Mouse (Mus musculus): ENCODE measurements around the gene Vstm2b. TPM values are rescaled to one million over a fixed set of nuclear protein-coding genes. Genes with fewer than 3 reads are reported as not detected.

The Vstm2b gene
- polyA plus RNA-seq, 1 experiment = 32.9 TPM

DNA sequence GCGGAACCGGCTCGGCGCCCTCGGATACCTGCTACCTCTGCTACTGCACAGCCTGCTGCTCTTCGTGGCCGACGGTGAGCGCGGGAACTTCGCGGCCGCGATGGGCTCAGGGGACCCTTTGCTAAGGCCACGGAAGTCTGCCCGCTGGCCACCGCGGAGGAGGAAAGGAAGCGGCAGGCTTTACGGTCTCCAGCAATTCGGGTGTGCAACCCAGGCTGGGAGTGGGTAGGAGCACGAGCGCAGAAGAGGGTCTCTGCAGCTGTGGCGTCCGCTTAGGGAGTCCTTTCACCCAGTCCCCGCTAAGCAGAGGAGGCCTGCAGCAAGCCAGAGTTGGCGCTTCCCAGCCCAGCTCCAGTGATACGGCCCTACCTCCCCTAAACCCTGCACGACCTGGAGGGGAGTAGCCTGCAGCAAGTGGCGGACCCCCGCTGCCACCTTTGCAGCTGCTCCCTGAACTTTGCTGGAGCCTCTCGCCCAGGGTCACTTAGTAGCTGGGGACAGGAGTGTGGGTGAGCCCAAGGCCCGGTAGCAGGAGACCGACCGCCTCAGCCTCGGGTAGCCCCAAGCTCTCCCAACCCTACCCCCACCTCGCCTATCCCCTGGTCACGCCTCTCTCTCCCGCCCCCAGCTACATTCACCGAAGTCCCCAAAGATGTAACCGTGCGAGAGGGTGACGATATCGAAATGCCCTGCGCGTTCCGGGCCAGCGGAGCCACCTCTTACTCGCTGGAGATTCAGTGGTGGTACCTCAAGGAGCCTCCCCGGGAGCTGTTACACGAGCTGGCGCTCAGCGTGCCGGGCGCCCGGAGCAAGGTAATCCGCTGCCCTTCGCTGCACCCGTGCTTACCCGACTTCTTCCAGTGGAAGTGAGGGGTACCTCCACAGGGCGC lies 1.5 kb downstream of the Vstm2b start:
- H3K4me3 ChIP-seq (replicated peaks; ENCODE audit: insufficient read depth, low read depth, low read length) = peak overlapping the region; percentile 25
- TF ChIP-seq CTCF (IDR thresholded peaks at IDR 0.05; ENCODE audit: borderline replicate concordance, insufficient read depth, low read depth, low read length) = no peak
- no peaks in the 10 kb centered on the region for H3K4me1 ChIP-seq (ENCODE audit: control insufficient read depth, insufficient read depth, low read length)
- DNase-seq = peak in 1 of 2 experiments; percentile 12
- no peak overlapping the region for H3K27ac ChIP-seq (ENCODE audit: insufficient read depth, low read length)
- WGBS = under 1% methylated on average over 61 of the region's 61 CpGs
- no peaks in the 10 kb centered on the region; the same call in 1 of the 2 replicates for H3K27me3 ChIP-seq (ENCODE audit: control insufficient read depth, insufficient read depth, low read length)

DNA sequence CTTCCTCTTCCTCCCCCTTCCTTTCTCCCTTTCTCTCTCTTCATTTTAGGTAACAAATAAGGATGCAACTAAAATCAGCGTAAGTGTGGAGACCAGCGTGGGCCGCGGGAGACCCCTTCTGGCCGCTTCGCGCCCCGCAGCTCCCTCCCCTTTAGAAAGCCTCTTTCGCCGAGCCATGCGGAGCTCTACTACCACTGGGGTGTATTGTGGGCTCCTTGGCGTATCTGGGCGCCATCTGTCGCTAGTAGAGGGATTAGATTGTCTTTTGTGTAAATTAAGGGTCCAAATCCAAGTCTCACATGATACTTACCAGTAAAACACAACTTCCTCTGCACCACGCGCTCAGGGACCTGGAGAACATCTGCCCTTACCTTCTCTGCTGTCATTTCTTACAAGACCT lies 3.1 kb downstream of the Vstm2b start:
- H3K27ac ChIP-seq (ENCODE audit: insufficient read depth, low read length) = no peak overlapping the region
- no peak overlapping the region for H3K4me3 ChIP-seq (replicated peaks; ENCODE audit: insufficient read depth, low read depth, low read length)
- DNase-seq = peak; percentile 42 to 45
- no peaks in the 10 kb centered on the region; the same call in 1 of the 2 replicates for H3K27me3 ChIP-seq (ENCODE audit: control insufficient read depth, insufficient read depth, low read length)
- 1% methylated on average over 16 of the region's 16 CpGs for WGBS
- TF ChIP-seq CTCF (IDR thresholded peaks at IDR 0.05; ENCODE audit: borderline replicate concordance, insufficient read depth, low read depth, low read length) = peak; percentile 51
- TF ChIP-seq POLR2A (IDR thresholded peaks at IDR 0.05; ENCODE audit: borderline replicate concordance, insufficient read depth, low read length) = no peak
- H3K4me1 ChIP-seq (ENCODE audit: control insufficient read depth, insufficient read depth, low read length) = no peaks in the 10 kb centered on the region

- no peaks in the 10 kb centered on the region for H3K4me1 ChIP-seq (ENCODE audit: control insufficient read depth, insufficient read depth, low read length)
- no peak overlapping the region for H3K27ac ChIP-seq (ENCODE audit: insufficient read depth, low read length)
- H3K27me3 ChIP-seq (ENCODE audit: control insufficient read depth, insufficient read depth, low read length) = no peaks in the 10 kb centered on the region; the same call in 1 of the 2 replicates
- TF ChIP-seq CTCF (IDR thresholded peaks at IDR 0.05; ENCODE audit: borderline replicate concordance, insufficient read depth, low read depth, low read length) (no peak), POLR2A (IDR thresholded peaks at IDR 0.05; ENCODE audit: borderline replicate concordance, insufficient read depth, low read length) (no peak)
- DNase-seq = peak in 1 of 2 experiments; percentile 12
- WGBS = 25% methylated on average over 28 of the region's 28 CpGs
- H3K4me3 ChIP-seq (replicated peaks; ENCODE audit: insufficient read depth, low read depth, low read length) = no peak overlapping the region
These were observed 4.4 kb downstream of the Vstm2b start for GRCm38 (mm10) chr7:40902506-40902905.

GRCm38 (mm10) chr7:40906484-40906883 lies 8.4 kb downstream of the Vstm2b start:
- 5% methylated on average over 1 of the region's 1 CpGs for WGBS
- no peak overlapping the region for H3K4me3 ChIP-seq (replicated peaks; ENCODE audit: insufficient read depth, low read depth, low read length)
- no peak for TF ChIP-seq POLR2A (IDR thresholded peaks at IDR 0.05; ENCODE audit: borderline replicate concordance, insufficient read depth, low read length)
- no peak for TF ChIP-seq CTCF (IDR thresholded peaks at IDR 0.05; ENCODE audit: borderline replicate concordance, insufficient read depth, low read depth, low read length)
- DNase-seq = no peak
- H3K27me3 ChIP-seq (ENCODE audit: control insufficient read depth, insufficient read depth, low read length) = no peaks in the 10 kb centered on the region; the same call in 1 of the 2 replicates
- no peaks in the 10 kb centered on the region for H3K4me1 ChIP-seq (ENCODE audit: control insufficient read depth, insufficient read depth, low read length)
- no peak overlapping the region for H3K27ac ChIP-seq (ENCODE audit: insufficient read depth, low read length)

- Histone ChIP-seq H3K4me1 (ENCODE audit: control insufficient read depth, insufficient read depth, low read length) (no peaks in the 10 kb centered on the region; the same call in 1 of the 2 replicates), H3K4me3 (replicated peaks; ENCODE audit: insufficient read depth, low read depth, low read length) (no peak overlapping the region), H3K27ac (ENCODE audit: insufficient read depth, low read length) (no peak overlapping the region), H3K27me3 (ENCODE audit: control insufficient read depth, insufficient read depth, low read length) (no peaks in the 10 kb centered on the region; the same call in 1 of the 2 replicates)
- DNase-seq = no peak
- TF ChIP-seq POLR2A (IDR thresholded peaks at IDR 0.05; ENCODE audit: borderline replicate concordance, insufficient read depth, low read length) = no peak
- no peak for TF ChIP-seq CTCF (IDR thresholded peaks at IDR 0.05; ENCODE audit: borderline replicate concordance, insufficient read depth, low read depth, low read length)
- WGBS = 86% methylated on average over 3 of the region's 3 CpGs
These were observed 18.6 kb downstream of the Vstm2b start for GRCm38 (mm10) chr7:40916761-40917160.

- H3K4me1 ChIP-seq (ENCODE audit: control insufficient read depth, insufficient read depth, low read length) = no peaks in the 10 kb centered on the region; the same call in 1 of the 2 replicates
- TF ChIP-seq CTCF (IDR thresholded peaks at IDR 0.05; ENCODE audit: borderline replicate concordance, insufficient read depth, low read depth, low read length) (no peak), POLR2A (IDR thresholded peaks at IDR 0.05; ENCODE audit: borderline replicate concordance, insufficient read depth, low read length) (no peak)
- no peaks in the 10 kb centered on the region; the same call in 1 of the 2 replicates for H3K27me3 ChIP-seq (ENCODE audit: control insufficient read depth, insufficient read depth, low read length)
- H3K4me3 ChIP-seq (replicated peaks; ENCODE audit: insufficient read depth, low read depth, low read length) = no peak overlapping the region
- no peak for DNase-seq
- no peak overlapping the region for H3K27ac ChIP-seq (ENCODE audit: insufficient read depth, low read length)
- WGBS = 8% methylated on average over 2 of the region's 2 CpGs
These were observed 22.0 kb downstream of the Vstm2b start for GRCm38 (mm10) chr7:40920118-40920517.

GRCm38 (mm10) chr7:40921281-40921680 lies 23.2 kb downstream of the Vstm2b start:
- no peak for TF ChIP-seq POLR2A (IDR thresholded peaks at IDR 0.05; ENCODE audit: borderline replicate concordance, insufficient read depth, low read length)
- TF ChIP-seq CTCF (IDR thresholded peaks at IDR 0.05; ENCODE audit: borderline replicate concordance, insufficient read depth, low read depth, low read length) = no peak
- DNase-seq = no peak
- Histone ChIP-seq H3K27me3 (ENCODE audit: control insufficient read depth, insufficient read depth, low read length) (no peaks in the 10 kb centered on the region; the same call in 1 of the 2 replicates), H3K27ac (ENCODE audit: insufficient read depth, low read length) (no peak overlapping the region), H3K4me1 (ENCODE audit: control insufficient read depth, insufficient read depth, low read length) (no peaks in the 10 kb centered on the region; the same call in 1 of the 2 replicates), H3K4me3 (replicated peaks; ENCODE audit: insufficient read depth, low read depth, low read length) (no peak overlapping the region)
- WGBS = 57% methylated on average over 6 of the region's 6 CpGs

DNA sequence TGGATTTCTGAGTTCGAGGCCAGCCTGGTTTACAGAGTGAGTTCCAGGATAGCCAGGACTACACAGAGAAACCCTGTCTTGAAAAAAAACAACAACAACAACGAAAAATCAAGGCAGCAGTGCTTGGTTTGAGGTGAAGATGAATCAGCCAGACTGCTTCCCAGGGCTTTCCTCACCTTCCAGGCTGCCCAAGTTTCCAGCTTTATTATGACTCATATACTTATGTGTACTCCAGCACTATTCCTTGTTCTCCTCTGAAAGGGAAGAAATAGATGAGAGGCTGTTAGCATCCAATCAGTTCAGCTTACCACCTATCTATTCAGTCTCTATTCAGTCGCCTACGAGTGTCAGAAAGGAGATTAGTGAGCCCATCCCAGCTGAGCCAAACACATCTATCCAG lies 24.7 kb downstream of the Vstm2b start:
- H3K4me3 ChIP-seq (replicated peaks; ENCODE audit: insufficient read depth, low read depth, low read length) = no peak overlapping the region
- no peaks in the 10 kb centered on the region for H3K27me3 ChIP-seq (ENCODE audit: control insufficient read depth, insufficient read depth, low read length)
- no peaks in the 10 kb centered on the region; the same call in 1 of the 2 replicates for H3K4me1 ChIP-seq (ENCODE audit: control insufficient read depth, insufficient read depth, low read length)
- TF ChIP-seq POLR2A (IDR thresholded peaks at IDR 0.05; ENCODE audit: borderline replicate concordance, insufficient read depth, low read length) (no peak), CTCF (IDR thresholded peaks at IDR 0.05; ENCODE audit: borderline replicate concordance, insufficient read depth, low read depth, low read length) (no peak)
- DNase-seq = no peak
- WGBS = 83% methylated on average over 4 of the region's 4 CpGs
- no peak overlapping the region for H3K27ac ChIP-seq (ENCODE audit: insufficient read depth, low read length)
